Mouse (Mus musculus): ENCODE data around the gene Rexo2. TPM values are rescaled to one million over a fixed set of nuclear protein-coding genes. Genes with fewer than 3 reads are reported as not detected.
"Not testable (repeated sequence)": the region's sequence is repeated elsewhere in the genome, so short reads cannot be mapped to it uniquely, and the experiment has no call there.

Gene Rexo2
- total and polyA plus RNA-seq, 2 experiments from 2014 or later, result 21.6 to 90.4 TPM

- Histone ChIP-seq H3K4me1 (ENCODE audit: control insufficient read depth, insufficient read depth) (peaks cover 12% of the 10 kb centered on the region), H3K36me3 (replicated peaks; ENCODE audit: control insufficient read depth, insufficient read depth, low read length) (peaks cover 25% of the 10 kb centered on the region), H3K4me2 (ENCODE audit: low read depth, low read length) (no peak overlapping the region), H3K27ac (ENCODE audit: low read depth) (no peak overlapping the region), H3K9me3 (replicated peaks; ENCODE audit: control insufficient read depth, low read length) (no peaks in the 10 kb centered on the region), H3K4me3 (ENCODE audit: low read depth, low read length) (no peak overlapping the region), H3K9ac (replicated peaks; ENCODE audit: low read depth, low read length) (no peak overlapping the region), H3K27me3 (ENCODE audit: control insufficient read depth, insufficient read depth, low read length) (no peaks in the 10 kb centered on the region)
- DNase-seq (ENCODE audit: low spot score) (no peak), ATAC-seq (ENCODE audit: insufficient read depth, low read depth) (no peak)
- WGBS, result 70% methylated on average over 4 of the region's 4 CpGs
- TF ChIP-seq CTCF (IDR thresholded peaks at IDR 0.05; ENCODE audit: low read depth), result no peak
- TF ChIP-seq EP300 (IDR thresholded peaks at IDR 0.05; ENCODE audit: low read depth), result no peak
Observed at GRCm38 (mm10) chr9:48478808-48479207, 1.6 kb downstream of the Rexo2 start.

GRCm38 (mm10) chr9:48476236-48477165, 3.9 kb downstream of the Rexo2 start:
- no peak for TF ChIP-seq EP300 (IDR thresholded peaks at IDR 0.05; ENCODE audit: low read depth)
- no peak for TF ChIP-seq CTCF (IDR thresholded peaks at IDR 0.05; ENCODE audit: low read depth)
- Histone ChIP-seq H3K36me3 (replicated peaks; ENCODE audit: control insufficient read depth, insufficient read depth, low read length) (peaks cover 37% of the 10 kb centered on the region), H3K4me3 (ENCODE audit: low read depth, low read length) (no peak overlapping the region), H3K4me2 (ENCODE audit: low read depth, low read length) (no peak overlapping the region), H3K27ac (ENCODE audit: low read depth) (no peak overlapping the region), H3K4me1 (ENCODE audit: control insufficient read depth, insufficient read depth) (peaks cover 12% of the 10 kb centered on the region), H3K9ac (replicated peaks; ENCODE audit: low read depth, low read length) (no peak overlapping the region), H3K27me3 (ENCODE audit: control insufficient read depth, insufficient read depth, low read length) (no peaks in the 10 kb centered on the region), H3K9me3 (replicated peaks; ENCODE audit: control insufficient read depth, low read length) (no peaks in the 10 kb centered on the region)
- ATAC-seq (ENCODE audit: insufficient read depth, low read depth) (no peak), DNase-seq (ENCODE audit: low spot score) (no peak)
- WGBS, result 87% methylated on average over 10 of the region's 10 CpGs

GRCm38 (mm10) chr9:48474367-48474766, 6.1 kb downstream of the Rexo2 start:
- Histone ChIP-seq H3K4me1 (ENCODE audit: control insufficient read depth, insufficient read depth) (0 out of 2 replicates have a peak, but pooled peaks cover 2% of the 10 kb centered on the region), H3K36me3 (replicated peaks; ENCODE audit: control insufficient read depth, insufficient read depth, low read length) (peaks cover 53% of the 10 kb centered on the region), H3K4me3 (ENCODE audit: low read depth, low read length) (no peak overlapping the region), H3K9me3 (replicated peaks; ENCODE audit: control insufficient read depth, low read length) (no peaks in the 10 kb centered on the region), H3K4me2 (ENCODE audit: low read depth, low read length) (no peak overlapping the region), H3K27me3 (ENCODE audit: control insufficient read depth, insufficient read depth, low read length) (no peaks in the 10 kb centered on the region), H3K27ac (ENCODE audit: low read depth) (no peak overlapping the region), H3K9ac (replicated peaks; ENCODE audit: low read depth, low read length) (no peak overlapping the region)
- WGBS, result 88% methylated on average over 9 of the region's 9 CpGs
- DNase-seq (ENCODE audit: low spot score) (no peak), ATAC-seq (ENCODE audit: insufficient read depth, low read depth) (no peak)
- TF ChIP-seq EP300 (IDR thresholded peaks at IDR 0.05; ENCODE audit: low read depth) (no peak), CTCF (IDR thresholded peaks at IDR 0.05; ENCODE audit: low read depth) (no peak)

- no peaks in the 10 kb centered on the region for H3K27me3 ChIP-seq (ENCODE audit: control insufficient read depth, insufficient read depth, low read length)
- no peak overlapping the region for H3K9ac ChIP-seq (replicated peaks; ENCODE audit: low read depth, low read length)
- DNase-seq (ENCODE audit: low spot score), result no peak
- H3K4me2 ChIP-seq (ENCODE audit: low read depth, low read length), result no peak overlapping the region
- H3K4me3 ChIP-seq (ENCODE audit: low read depth, low read length), result no peak overlapping the region
- H3K9me3 ChIP-seq (replicated peaks; ENCODE audit: control insufficient read depth, low read length), result no peaks in the 10 kb centered on the region
- WGBS, result 89% methylated on average over 12 of the region's 12 CpGs
- H3K36me3 ChIP-seq (replicated peaks; ENCODE audit: control insufficient read depth, insufficient read depth, low read length), result peaks cover 60% of the 10 kb centered on the region
- no peak overlapping the region for H3K27ac ChIP-seq (ENCODE audit: low read depth)
- TF ChIP-seq CTCF (IDR thresholded peaks at IDR 0.05; ENCODE audit: low read depth) (no peak), EP300 (IDR thresholded peaks at IDR 0.05; ENCODE audit: low read depth) (no peak)
- ATAC-seq (ENCODE audit: insufficient read depth, low read depth), result no peak
- H3K4me1 ChIP-seq (ENCODE audit: control insufficient read depth, insufficient read depth), result no peaks in the 10 kb centered on the region
Observed at GRCm38 (mm10) chr9:48473131-48473530, 7.3 kb downstream of the Rexo2 start.

GRCm38 (mm10) chr9:48472441-48473025, 7.9 kb downstream of the Rexo2 start:
- H3K36me3 ChIP-seq (replicated peaks; ENCODE audit: control insufficient read depth, insufficient read depth, low read length), result peaks cover 61% of the 10 kb centered on the region
- DNase-seq (ENCODE audit: low spot score) (no peak), ATAC-seq (ENCODE audit: insufficient read depth, low read depth) (no peak)
- no peaks in the 10 kb centered on the region for H3K27me3 ChIP-seq (ENCODE audit: control insufficient read depth, insufficient read depth, low read length)
- no peak overlapping the region for H3K27ac ChIP-seq (ENCODE audit: low read depth)
- H3K9ac ChIP-seq (replicated peaks; ENCODE audit: low read depth, low read length), result no peak overlapping the region
- no peak overlapping the region for H3K4me3 ChIP-seq (ENCODE audit: low read depth, low read length)
- no peaks in the 10 kb centered on the region for H3K4me1 ChIP-seq (ENCODE audit: control insufficient read depth, insufficient read depth)
- no peak overlapping the region for H3K4me2 ChIP-seq (ENCODE audit: low read depth, low read length)
- no peak for TF ChIP-seq EP300 (IDR thresholded peaks at IDR 0.05; ENCODE audit: low read depth)
- TF ChIP-seq CTCF (IDR thresholded peaks at IDR 0.05; ENCODE audit: low read depth), result no peak
- 86% methylated on average over 15 of the region's 15 CpGs for WGBS
- H3K9me3 ChIP-seq (replicated peaks; ENCODE audit: control insufficient read depth, low read length), result no peaks in the 10 kb centered on the region

- WGBS, result 97% methylated on average over 5 of the region's 5 CpGs
- not testable (repeated sequence) for H3K9ac ChIP-seq (replicated peaks; ENCODE audit: low read depth, low read length); H3K27ac ChIP-seq (ENCODE audit: low read depth); H3K27me3 ChIP-seq (ENCODE audit: control insufficient read depth, insufficient read depth, low read length); H3K9me3 ChIP-seq (replicated peaks; ENCODE audit: control insufficient read depth, low read length); DNase-seq (ENCODE audit: low spot score); H3K4me2 ChIP-seq (ENCODE audit: low read depth, low read length); H3K4me3 ChIP-seq (ENCODE audit: low read depth, low read length); ATAC-seq (ENCODE audit: insufficient read depth, low read depth); H3K4me1 ChIP-seq (ENCODE audit: control insufficient read depth, insufficient read depth)
- peaks cover 38% of the 10 kb centered on the region for H3K36me3 ChIP-seq (replicated peaks; ENCODE audit: control insufficient read depth, insufficient read depth, low read length)
Observed at GRCm38 (mm10) chr9:48467471-48467870, 13.0 kb downstream of the Rexo2 start.

Measured in heart, postnatal 0 days (tissue).